Mouse (Mus musculus) heart, postnatal 0 days (tissue): ENCODE measurements around the gene Ociad1.

Source experiments
- CTCF ChIP-seq: IDR thresholded peaks from 2 replicates; pipeline ENCODE4 v1.5.1; 2016; ENCODE audit warnings: antibody characterized with exemption, control low read depth, low read depth
- EP300 ChIP-seq: IDR thresholded peaks from 2 replicates; pipeline ENCODE4 v1.6.1; 2016; ENCODE audit warnings: antibody characterized with exemption, low read depth

GRCm38 (mm10) chr5:73355393-73355792 is 62.8 kb downstream of the Ociad1 start:
- no peak for TF ChIP-seq CTCF
- TF ChIP-seq EP300: no peak
